Mouse (Mus musculus) limb, embryonic 12.5 days (tissue): ENCODE data around the gene Ears2. TPM values are rescaled to one million over a fixed set of nuclear protein-coding genes. Genes with fewer than 3 reads are reported as not detected.
"Not testable (repeated sequence)": the region's sequence is repeated elsewhere in the genome, so short reads cannot be mapped to it uniquely, and the experiment has no call there.

Experiments used
- ATAC-seq: fragments of 200-750 bp; cut with Nextera tagmentation; 2 replicates; pipeline ENCODE4 v1.8.0; 2017; ENCODE audit warnings: low read depth, moderate TSS enrichment; ENCODE audit not compliant: insufficient number of reproducible peaks, insufficient read depth, low FRiP score, low TSS enrichment
- H3K27ac ChIP-seq: fragments of 300-500 bp; sonication (generic); 2 replicates; pipeline ENCODE4 v1.5.1; 2016; ENCODE audit warnings: mild to moderate bottlenecking, moderate library complexity
- H3K27me3 ChIP-seq: fragments of 300-500 bp; sonication (generic); 2 replicates; pipeline ENCODE4 v1.6.1; 2016; ENCODE audit warnings: mild to moderate bottlenecking, moderate library complexity
- H3K36me3 ChIP-seq: fragments of 300-500 bp; sonication (generic); 2 replicates; pipeline ENCODE4 v1.6.1; 2016; ENCODE audit warnings: mild to moderate bottlenecking, moderate library complexity
- H3K4me1 ChIP-seq: fragments of 300-500 bp; sonication (generic); replicated peaks from 2 replicates; pipeline ENCODE4 v1.6.1; 2016
- H3K4me2 ChIP-seq: fragments of 300-500 bp; sonication (generic); 2 replicates; pipeline ENCODE4 v1.6.1; 2016; ENCODE audit warnings: mild to moderate bottlenecking, moderate library complexity
- H3K4me3 ChIP-seq: fragments of 300-500 bp; sonication (generic); replicated peaks from 2 replicates; pipeline ENCODE4 v1.5.1; 2016; ENCODE audit warnings: mild to moderate bottlenecking
- H3K9ac ChIP-seq: fragments of 300-500 bp; sonication (generic); replicated peaks from 2 replicates; pipeline ENCODE4 v1.6.1; 2016; ENCODE audit warnings: mild to moderate bottlenecking, moderate library complexity
- H3K9me3 ChIP-seq: fragments of 300-500 bp; sonication (generic); 2 replicates; pipeline ENCODE4 v1.6.1; 2016; ENCODE audit warnings: mild to moderate bottlenecking, moderate library complexity
- WGBS: fragments of 180-500 bp; shearing (Covaris S2); methylation state at CpG from one replicate; pipeline ENCODE4 v1.1.7; 2016; 5-methylcytosine and 5-hydroxymethylcytosine counted together
- polyA plus RNA-seq: library from polyadenylated mRNA; unstranded; fragments of >200 nt; fragmentation: Nextera tagmentation; extraction: Ambion mirVana; gene quantifications from 2 replicates; pipeline ENCODE4 v1.2.1, GENCODE M21; 2016

Gene Ears2
- polyA plus RNA-seq: 15.9 and 16.1 TPM in 2 replicates

DNA sequence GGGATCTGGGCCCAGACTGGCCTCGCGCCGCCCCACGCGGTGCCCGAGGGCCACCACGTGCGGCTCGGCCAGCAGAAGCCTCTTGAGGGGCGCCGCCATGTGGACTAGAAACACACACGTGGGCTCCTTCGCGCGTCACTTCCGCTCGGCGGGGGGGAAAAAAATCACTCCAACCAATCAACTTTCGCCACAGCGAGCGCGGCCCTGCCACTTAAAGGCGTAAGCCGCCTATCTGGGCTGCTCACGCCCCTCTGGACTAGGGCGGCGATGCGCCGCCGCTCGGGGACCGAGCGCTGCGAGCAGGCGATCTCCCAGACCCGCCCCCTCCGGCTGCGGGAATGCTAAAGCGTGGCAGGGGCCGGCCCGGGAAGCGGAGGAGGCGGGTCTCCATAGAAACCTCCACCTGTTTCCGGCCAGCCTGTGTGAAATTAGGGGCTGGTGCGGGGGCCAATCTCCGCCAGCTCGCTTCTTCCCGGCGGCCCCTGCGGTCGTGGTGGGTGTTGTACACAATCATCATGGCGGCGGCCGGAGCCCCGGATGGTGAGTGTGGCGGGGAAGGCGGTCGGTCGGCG lies at the start of gene Ears2, which contains the start of gene Ubfd1:
TSS of gene Ears2 (minus strand) at position 319 of the 572 bp plus-strand sequence.
TSS of gene Ubfd1 (plus strand) at position 231 of the 572 bp plus-strand sequence.
- no peaks in the 10 kb centered on the region for H3K27me3 ChIP-seq
- H3K36me3 ChIP-seq: peaks cover 39% of the 10 kb centered on the region
- peak within 1 kb of the TSS; percentile 81 for H3K4me2 ChIP-seq
- peak; percentile 98 for ATAC-seq
- H3K9ac ChIP-seq: peak within 1 kb of the TSS; percentile 98
- no peaks in the 10 kb centered on the region for H3K9me3 ChIP-seq
- WGBS: under 1% methylated on average over 51 of the region's 60 CpGs
- peaks cover 27% of the 10 kb centered on the region for H3K4me1 ChIP-seq
- peak within 1 kb of the TSS; percentile 99 for H3K4me3 ChIP-seq
- H3K27ac ChIP-seq: peak within 1 kb of the TSS; percentile 93

DNA sequence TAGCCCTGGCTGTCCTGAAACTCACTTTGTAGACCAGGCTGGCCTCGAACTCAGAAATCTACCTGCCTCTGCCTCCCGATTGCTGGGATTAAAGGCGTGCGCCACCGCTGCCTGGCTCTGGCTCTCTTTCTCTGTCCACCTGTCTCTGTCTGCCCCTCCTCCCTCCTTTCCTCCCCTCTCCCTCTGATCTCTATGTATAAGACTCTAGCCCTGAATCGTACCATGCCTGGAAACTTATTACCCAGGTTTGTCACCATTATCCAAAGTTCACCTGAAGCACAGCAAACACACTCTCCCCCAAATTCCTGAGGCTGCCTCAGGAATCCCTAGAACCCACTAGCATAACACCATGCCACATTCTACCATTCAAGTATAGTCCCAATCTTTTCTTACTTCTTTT lies 41.1 kb upstream of the Ears2 start:
- no peaks in the 10 kb centered on the region for H3K9me3 ChIP-seq
- H3K4me1 ChIP-seq: no peaks in the 10 kb centered on the region
- no peak overlapping the region for H3K4me2 ChIP-seq
- H3K27me3 ChIP-seq: no peaks in the 10 kb centered on the region
- no peak overlapping the region for H3K27ac ChIP-seq
- WGBS: 89% methylated on average over 6 of the region's 6 CpGs
- H3K4me3 ChIP-seq: no peak overlapping the region
- no peak overlapping the region for H3K9ac ChIP-seq
- peaks cover 59% of the 10 kb centered on the region for H3K36me3 ChIP-seq
- ATAC-seq: no peak

DNA sequence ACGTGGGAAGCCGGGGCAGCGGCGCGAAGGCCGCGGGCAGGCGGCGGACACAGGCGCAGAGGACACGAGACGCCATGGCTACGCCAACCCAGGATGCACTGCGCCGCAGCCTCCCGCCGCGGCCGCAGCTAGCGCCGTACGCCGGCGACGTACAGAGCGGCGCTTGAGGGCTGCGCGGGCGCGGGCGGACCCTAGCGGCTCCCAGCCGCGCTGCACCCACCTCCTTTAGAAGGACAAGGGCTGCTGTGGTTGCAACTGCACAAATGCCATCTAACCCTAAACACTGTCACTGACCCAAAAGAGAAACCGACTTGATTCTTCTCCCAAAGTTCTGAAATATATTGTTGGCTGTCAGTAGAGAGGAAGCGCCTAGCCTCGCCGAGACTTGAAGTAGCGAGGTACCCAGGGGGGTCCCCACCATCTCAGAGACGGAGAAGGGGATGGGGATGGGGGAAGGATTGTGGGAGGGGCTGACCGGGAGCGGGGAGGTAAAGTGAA lies 34.7 kb upstream of the Ears2 start, which contains the start of gene Ndufab1:
TSS of gene Ndufab1 (minus strand) at position 140 of the 498 bp plus-strand sequence.
- Histone ChIP-seq H3K9me3 (no peaks in the 10 kb centered on the region), H3K4me2 (peak within 1 kb of the TSS; percentile 88), H3K36me3 (peaks cover 22% of the 10 kb centered on the region), H3K4me1 (peaks cover 7% of the 10 kb centered on the region), H3K9ac (peak within 1 kb of the TSS; percentile 85), H3K27me3 (no peaks in the 10 kb centered on the region), H3K27ac (peak within 1 kb of the TSS; percentile 29; the same call in 1 of the 2 replicates), H3K4me3 (peak within 1 kb of the TSS; percentile 71)
- under 1% methylated on average over 41 of the region's 43 CpGs for WGBS
- ATAC-seq: peak; percentile 97

DNA sequence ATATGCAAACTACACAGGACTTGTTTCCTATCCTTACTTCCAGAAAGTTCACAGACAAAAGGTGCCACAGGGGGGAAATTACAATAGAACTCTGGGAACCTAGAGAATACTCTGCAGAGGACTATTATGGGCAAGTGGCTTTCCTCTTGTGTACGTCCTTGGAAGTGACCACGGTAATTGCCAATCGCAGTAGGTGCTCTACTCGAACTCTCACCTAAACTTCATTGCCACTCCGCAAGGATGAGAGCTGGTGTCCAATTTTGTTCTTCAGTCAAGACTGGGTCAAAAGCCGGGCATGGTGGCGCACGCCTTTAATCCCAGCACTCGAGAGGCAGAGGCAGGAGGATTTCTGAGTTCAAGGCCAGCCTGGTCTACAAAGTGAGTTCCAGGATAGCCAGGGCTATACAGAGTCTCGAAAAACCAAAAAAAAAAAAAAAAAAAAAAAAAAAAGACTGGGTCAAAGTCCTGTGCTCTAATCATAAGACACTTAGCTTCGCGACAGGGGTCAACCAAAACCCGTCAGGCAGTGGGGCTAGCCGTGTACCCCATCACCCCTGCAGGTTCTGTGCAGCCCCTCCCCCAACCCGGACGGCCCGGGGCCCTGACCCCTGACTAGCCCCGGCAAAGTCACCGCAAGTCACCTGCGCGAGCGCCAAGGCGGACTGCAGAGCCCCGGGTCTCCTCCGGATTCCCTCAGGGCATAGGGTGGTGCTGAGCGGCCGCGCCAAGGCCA lies 34.1 kb upstream of the Ears2 start:
- H3K36me3 ChIP-seq: peaks cover 24% of the 10 kb centered on the region
- H3K4me3 ChIP-seq: peak overlapping the region; percentile 71
- H3K9ac ChIP-seq: peak overlapping the region; percentile 85
- H3K9me3 ChIP-seq, H3K4me1 ChIP-seq, H3K27me3 ChIP-seq: not testable (repeated sequence)
- H3K27ac ChIP-seq: peak overlapping the region; percentile 29; the same call in 1 of the 2 replicates
- ATAC-seq: peak; percentile 71
- peak overlapping the region; percentile 88 for H3K4me2 ChIP-seq
- 5% methylated on average over 28 of the region's 28 CpGs for WGBS

DNA sequence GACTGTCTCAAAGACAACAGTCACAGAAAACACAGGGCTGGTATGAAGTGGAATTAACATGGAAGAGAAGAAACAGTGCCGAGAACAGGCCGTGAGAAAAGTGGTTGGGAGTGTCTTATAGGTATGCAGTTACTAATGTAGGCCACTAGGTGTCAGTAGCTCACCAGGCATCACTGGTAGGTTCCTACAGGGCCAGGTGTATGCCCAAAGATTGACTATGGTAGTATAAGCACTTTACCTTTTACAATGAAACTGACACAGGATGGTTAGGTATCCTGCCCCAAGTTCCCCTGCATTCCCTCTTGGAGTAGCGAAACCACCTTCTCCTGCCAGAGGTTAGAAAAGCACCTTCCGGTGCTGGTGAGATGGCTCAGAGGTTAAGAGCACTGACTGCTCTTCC lies 32.2 kb upstream of the Ears2 start:
- no peak for ATAC-seq
- no peak overlapping the region for H3K27ac ChIP-seq
- peaks cover 7% of the 10 kb centered on the region for H3K4me1 ChIP-seq
- H3K4me3 ChIP-seq: no peak overlapping the region
- H3K9ac ChIP-seq: no peak overlapping the region
- no peaks in the 10 kb centered on the region for H3K27me3 ChIP-seq
- peaks cover 44% of the 10 kb centered on the region for H3K36me3 ChIP-seq
- no peaks in the 10 kb centered on the region for H3K9me3 ChIP-seq
- no peak overlapping the region for H3K4me2 ChIP-seq
- 74% methylated on average over 4 of the region's 4 CpGs for WGBS

DNA sequence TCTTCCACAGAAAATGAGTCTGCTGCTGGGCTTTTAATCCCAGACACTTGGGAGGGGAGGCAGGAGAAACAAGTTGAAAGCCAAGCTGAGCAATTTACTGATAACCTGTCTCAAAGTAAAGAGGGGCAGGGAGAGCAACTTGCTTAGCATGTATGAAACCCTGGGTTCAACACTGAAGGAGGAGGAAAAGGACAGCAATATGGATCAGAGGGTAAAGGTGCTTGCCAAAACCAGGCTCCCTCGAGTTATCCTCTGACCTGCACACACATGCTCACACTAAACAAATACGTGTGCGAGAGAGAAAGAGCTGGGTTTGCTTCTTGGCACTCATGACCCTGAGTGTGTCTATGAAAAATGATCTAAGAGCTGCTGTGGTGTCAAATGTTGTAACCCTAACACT lies 30.9 kb upstream of the Ears2 start:
- Histone ChIP-seq H3K9ac (no peak overlapping the region), H3K27me3 (no peaks in the 10 kb centered on the region), H3K4me2 (no peak overlapping the region), H3K4me3 (no peak overlapping the region), H3K4me1 (peaks cover 7% of the 10 kb centered on the region), H3K27ac (no peak overlapping the region), H3K9me3 (no peaks in the 10 kb centered on the region), H3K36me3 (peaks cover 54% of the 10 kb centered on the region)
- ATAC-seq: no peak
- WGBS: 92% methylated on average over 3 of the region's 3 CpGs

DNA sequence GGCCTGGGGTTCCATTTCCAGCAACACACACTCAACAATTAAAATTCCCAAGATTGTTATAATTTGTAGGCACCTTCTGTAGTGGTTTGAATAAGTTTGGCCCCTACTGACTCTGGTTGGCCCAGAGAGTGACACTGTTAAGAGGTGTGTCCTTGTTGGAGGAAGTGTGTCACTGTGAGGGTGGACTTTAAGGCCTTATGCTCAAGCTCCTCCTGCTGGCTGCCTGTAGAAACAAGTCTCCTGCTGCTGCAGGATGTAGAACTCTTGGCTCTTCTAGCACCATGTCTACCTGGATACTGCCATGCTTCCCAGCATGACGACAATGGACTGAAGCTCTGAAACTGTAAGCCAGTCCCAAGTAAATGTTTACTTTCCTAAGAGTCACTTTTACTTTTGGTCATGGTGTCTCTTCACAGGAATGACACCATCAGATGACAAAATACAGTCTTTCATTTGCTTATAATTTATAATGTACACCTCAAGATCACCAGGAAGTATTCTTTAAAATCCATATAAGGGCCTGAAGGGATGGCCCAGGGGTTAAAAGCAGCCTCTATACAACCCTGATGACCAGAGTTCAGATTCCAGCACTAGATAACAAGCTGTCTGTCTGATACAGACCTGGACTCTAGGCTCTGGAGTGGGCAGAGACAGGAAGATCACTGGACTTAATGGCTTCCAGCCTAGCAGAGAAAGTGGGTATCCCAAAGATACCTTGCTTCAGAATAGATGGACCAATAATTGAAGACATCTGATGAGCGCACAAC lies 27.7 kb upstream of the Ears2 start:
- Histone ChIP-seq H3K27ac (no peak overlapping the region), H3K4me3 (no peak overlapping the region), H3K4me2 (no peak overlapping the region), H3K9me3 (no peaks in the 10 kb centered on the region), H3K36me3 (peaks cover 84% of the 10 kb centered on the region), H3K4me1 (no peaks in the 10 kb centered on the region), H3K9ac (no peak overlapping the region), H3K27me3 (no peaks in the 10 kb centered on the region)
- 96% methylated on average over 2 of the region's 2 CpGs for WGBS
- ATAC-seq: no peak

DNA sequence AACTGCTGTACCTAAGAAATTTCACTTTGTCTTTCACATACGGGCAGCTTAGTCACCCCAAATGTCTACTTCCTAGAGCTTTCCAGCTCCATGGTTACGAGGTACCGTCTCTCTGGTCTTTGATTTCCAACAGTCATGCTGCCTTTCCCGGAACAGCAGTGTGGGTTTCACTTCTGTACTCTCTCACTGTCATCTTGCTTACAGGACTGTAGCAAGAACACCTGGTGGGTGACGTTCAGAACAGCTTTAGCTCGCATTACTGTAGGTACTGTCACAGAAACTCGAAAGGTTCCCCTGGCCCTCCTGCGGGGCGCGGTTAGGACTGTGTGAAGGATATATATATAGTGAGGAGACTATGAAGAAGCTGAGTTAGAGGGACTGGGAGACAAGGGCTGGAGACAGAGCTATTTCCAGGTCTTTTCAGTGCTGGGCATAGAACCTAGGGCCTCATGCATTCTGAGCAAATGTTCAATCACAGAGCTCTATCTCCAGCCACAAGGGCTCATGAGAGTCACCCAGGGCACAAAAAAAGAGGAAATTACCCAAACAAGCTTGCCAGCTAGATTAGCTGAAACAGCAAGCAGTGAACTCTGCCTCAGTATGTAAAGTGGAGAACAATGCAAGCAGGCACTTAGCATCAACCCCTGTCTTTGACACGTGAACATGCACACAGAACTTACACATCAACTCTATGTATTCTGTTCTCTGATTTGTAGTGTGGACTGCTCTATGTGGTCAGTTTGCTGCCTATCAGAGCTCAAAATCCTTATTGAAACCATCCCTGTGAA lies 20.3 kb upstream of the Ears2 start:
- 91% methylated on average over 11 of the region's 11 CpGs for WGBS
- no peak overlapping the region for H3K27ac ChIP-seq
- H3K4me1 ChIP-seq: no peaks in the 10 kb centered on the region
- H3K4me3 ChIP-seq: no peak overlapping the region
- H3K9ac ChIP-seq: no peak overlapping the region
- peaks cover 91% of the 10 kb centered on the region for H3K36me3 ChIP-seq
- no peaks in the 10 kb centered on the region for H3K9me3 ChIP-seq
- H3K27me3 ChIP-seq: no peaks in the 10 kb centered on the region
- no peak overlapping the region for H3K4me2 ChIP-seq
- ATAC-seq: no peak

DNA sequence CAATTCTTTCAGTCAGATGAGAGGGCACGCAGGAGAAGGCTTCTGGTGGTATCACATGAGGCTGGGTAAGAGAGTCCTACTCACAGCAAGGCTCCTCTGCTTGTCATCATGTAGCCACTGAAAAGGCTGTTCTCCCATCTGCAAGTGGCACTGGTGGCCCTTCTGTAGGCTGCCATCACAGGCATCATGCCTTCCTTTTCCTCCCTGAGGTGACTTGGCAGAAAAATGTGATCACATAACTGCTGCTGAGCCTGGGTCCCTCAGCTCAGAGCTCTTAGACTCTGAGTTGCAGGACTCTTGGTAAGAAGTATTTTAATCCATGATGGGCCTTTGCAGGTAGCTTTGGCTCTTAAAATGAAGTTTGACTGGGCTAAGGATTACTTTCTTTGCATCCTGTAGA lies 14.0 kb upstream of the Ears2 start:
- H3K4me1 ChIP-seq: no peaks in the 10 kb centered on the region
- no peaks in the 10 kb centered on the region for H3K9me3 ChIP-seq
- peaks cover 89% of the 10 kb centered on the region for H3K36me3 ChIP-seq
- no peak for ATAC-seq
- WGBS: 88% methylated on average over 1 of the region's 1 CpGs
- no peak overlapping the region for H3K4me3 ChIP-seq
- no peak overlapping the region for H3K27ac ChIP-seq
- no peak overlapping the region for H3K9ac ChIP-seq
- no peaks in the 10 kb centered on the region for H3K27me3 ChIP-seq
- no peak overlapping the region for H3K4me2 ChIP-seq

DNA sequence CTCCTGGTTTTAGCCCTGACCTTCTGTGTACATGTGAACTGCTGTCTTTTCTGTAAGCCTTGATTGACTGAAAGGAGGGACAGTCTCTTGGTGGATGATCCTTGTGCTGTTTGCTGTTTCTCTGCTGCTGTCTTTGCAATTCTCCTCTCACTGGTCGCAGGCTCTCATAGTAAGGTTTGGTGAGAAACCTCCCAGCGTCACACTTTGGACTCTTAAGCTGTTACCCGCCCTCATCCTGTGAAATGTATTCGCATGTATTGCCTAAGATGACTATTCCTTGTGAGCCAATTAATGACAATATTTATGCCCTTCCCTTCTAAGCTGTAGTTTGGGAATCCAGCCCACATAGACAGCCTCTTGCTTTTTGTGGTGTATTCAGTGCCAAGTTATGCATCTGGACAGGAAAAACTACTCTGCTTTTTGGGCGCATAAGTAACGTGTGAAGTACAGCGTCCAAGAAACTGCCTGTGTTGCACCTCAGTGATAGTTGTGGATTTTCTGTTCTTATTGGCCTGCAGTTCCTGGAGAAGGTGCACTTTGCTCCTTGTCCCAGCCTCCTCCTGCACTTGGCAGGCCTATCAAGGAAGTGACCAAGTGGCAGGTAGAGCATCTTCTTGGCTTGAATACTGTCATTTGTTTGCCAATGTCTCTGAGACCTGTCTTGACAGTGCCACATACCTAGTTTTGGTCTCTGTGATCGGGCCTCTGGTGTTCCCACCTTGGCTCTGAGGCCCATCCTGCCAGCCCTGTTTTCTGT lies 12.9 kb upstream of the Ears2 start:
- ATAC-seq: no peak
- 95% methylated on average over 8 of the region's 8 CpGs for WGBS
- no peak overlapping the region for H3K4me2 ChIP-seq
- no peaks in the 10 kb centered on the region for H3K4me1 ChIP-seq
- no peaks in the 10 kb centered on the region for H3K27me3 ChIP-seq
- H3K27ac ChIP-seq: no peak overlapping the region
- H3K36me3 ChIP-seq: peaks cover 90% of the 10 kb centered on the region
- no peak overlapping the region for H3K9ac ChIP-seq
- H3K9me3 ChIP-seq: no peaks in the 10 kb centered on the region
- H3K4me3 ChIP-seq: no peak overlapping the region
